Mouse (Mus musculus) B cell, adult (primary cell): ENCODE measurements around the gene Acss1. TPM values are rescaled to one million over a fixed set of nuclear protein-coding genes. Genes with fewer than 3 reads are reported as not detected.

Source experiments
- total RNA-seq: library from RNA; stranded (reverse); gene quantifications from 4 replicates; pipeline ENCODE4 v1.2.4, GENCODE M21; 2023; ENCODE audit not compliant: inconsistent age

Gene Acss1
- total RNA-seq, result 75.0 to 91.5 TPM (median 83.6 TPM) in 4 replicates

DNA sequence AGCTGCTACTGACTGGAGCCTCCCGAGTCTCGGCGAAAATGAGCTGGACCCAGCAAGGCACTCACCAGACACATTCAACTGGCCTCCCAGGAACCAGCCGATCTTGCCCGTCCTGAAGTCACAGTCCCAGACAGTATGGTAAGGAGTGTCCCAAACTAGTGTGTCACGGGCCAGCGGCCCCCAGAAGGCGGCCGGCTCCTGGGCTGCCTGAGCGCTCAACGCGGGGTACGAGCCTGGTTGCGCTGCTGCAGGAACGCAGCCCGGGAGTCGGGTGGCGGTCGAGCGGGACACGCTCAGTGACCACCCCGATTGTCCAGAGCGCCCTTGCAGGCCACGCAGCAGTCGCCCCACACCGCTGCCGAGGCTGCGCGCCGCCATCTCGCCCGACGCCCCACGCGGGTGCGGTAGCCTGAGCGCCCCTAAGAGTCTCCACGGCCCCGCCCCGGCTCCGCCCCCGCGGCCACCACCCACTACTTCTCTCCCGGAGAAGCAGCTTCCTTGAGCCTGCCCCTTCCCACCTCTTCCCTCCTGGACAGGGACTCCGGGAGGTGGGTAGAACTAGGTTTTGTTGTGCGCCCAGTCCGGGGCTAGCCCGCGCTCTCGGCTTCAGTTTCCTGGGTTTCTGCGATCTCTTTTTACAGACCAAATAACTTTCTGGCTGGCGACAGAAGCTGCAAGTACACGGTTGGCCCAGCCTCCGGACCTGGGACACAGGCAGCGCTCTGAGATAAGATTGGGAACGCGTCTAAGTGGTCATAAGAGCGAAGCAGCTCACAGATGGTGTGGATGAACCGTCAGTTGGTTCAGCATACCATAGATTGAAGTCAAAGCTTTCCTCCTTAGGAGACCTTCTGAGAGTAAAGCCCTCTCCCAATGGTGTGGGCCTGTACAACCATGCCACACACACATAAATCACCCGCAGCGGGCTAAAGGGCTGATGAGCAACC is at the start of gene Acss1:
Gene Acss1 (minus strand): TSS at position 681 of the 947 bp plus-strand sequence.

GRCm38 (mm10) chr2:150689223-150689800 is 21.0 kb upstream of the Acss1 start, which contains the start of gene Vsx1:
Gene Vsx1 (minus strand): TSS chr2:150689360.

DNA sequence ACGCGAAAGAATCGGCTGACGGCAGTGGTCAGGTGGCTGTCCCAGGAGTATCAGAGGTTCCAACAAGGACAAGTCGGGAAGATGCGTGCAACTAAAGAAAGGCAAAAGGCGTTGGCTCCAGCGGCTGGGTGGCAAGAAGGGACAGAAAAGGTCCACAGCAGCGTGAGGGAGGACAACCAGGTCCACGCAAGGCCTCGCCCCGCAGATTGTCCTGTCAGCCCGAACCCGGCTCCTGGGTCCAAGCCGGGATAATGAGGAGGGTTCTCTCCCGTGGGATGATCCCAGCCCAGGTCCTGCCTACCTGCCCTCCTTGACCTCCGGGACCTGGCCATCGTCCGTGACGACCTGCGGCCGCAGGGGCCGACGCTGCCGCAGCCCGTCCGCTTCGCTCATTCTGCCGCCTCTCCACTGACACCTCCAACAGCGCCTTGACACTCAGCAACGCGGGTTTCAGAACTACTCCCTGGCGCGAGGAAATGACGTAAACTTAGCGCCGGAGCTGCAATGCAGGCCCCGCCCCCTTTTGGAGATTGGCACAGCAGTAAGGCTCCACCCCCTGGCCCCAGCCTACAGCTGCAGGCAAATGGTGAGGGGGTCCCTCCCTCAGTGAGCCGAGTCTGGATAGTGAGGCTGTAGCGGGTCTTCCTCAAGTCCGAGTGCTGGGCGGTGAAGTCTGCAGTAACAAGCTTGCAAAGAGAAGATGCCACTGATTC is 60.1 kb downstream of the Acss1 start, which contains the start of gene Apmap:
Gene Apmap (minus strand): TSS at position 481 of the 713 bp plus-strand sequence.

DNA sequence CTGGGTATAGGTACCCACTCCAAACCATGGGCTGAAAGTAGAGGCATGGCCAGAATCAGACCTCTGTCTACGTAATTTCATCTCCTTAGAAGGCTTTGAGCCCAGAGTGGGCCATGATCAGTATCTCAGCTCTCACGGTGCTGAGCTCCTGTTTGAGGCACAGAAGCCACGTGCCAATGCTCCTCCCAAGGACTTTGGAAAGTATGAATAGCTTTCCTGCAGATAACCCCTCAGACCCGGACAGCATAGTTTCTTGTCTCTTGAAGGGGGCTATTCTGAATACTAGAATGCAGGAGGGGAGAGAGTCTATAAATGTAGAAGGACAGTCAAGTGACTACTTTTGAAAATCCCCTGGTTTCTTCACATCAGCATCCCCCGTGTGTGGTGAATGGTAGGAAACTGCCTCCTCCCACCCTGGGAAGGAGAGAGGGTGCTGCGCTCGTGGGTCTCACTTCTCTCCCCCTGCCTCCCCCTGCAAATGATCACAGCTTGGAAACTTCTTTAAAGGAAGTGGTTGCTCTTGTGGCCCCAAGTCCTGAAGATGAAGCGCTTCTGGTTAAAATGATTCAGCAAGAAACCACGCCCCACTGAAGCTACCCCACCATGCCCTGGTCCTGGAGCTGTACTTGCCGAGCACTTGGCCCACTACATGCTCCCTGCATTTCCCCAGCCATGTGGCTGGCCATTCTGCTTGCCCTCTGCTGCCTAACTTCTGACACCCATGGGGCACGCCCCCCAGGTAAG is 98.3 kb downstream of the Acss1 start, which contains the start of gene Cst7:
Gene Cst7 (plus strand): TSS at position 569 of the 744 bp plus-strand sequence.

Other genes with a start within 250 kb of the Acss1 start
- 2.9 to 4.1 TPM (median 3.8 TPM) in 4 replicates for gene Zfp442, start 217.0 kb downstream of the Acss1 start, total RNA-seq
- 1.2 to 1.6 TPM (median 1.4 TPM) in 4 replicates for gene Zfp345, start 183.4 kb downstream of the Acss1 start, total RNA-seq
- not detected in 4 replicates for gene Cst7, start 98.1 kb downstream of the Acss1 start, total RNA-seq
- 20.7 to 26.7 TPM (median 23.1 TPM) in 4 replicates for gene Apmap, start 59.9 kb downstream of the Acss1 start, total RNA-seq
- gene Vsx1, start 20.9 kb upstream of the Acss1 start, total RNA-seq, result not detected in 4 replicates
- 26.5 to 33.9 TPM (median 27.0 TPM) in 4 replicates for gene Entpd6, start 80.5 kb upstream of the Acss1 start, total RNA-seq
- 51.4 to 61.5 TPM (median 57.5 TPM) in 4 replicates for gene Pygb, start 118.2 kb upstream of the Acss1 start, total RNA-seq
- gene Abhd12, start 236.2 kb upstream of the Acss1 start, total RNA-seq, result 54.4 to 65.2 TPM (median 61.0 TPM) in 4 replicates
- 3.9 to 5.8 TPM (median 5.1 TPM) in 4 replicates for gene Gins1, start 236.9 kb upstream of the Acss1 start, total RNA-seq